Mouse (Mus musculus) gastrocnemius, postnatal 14 days (tissue): Measurements from ENCODE around the gene Irf5. TPM values are rescaled to one million over a fixed set of nuclear protein-coding genes. Genes with fewer than 3 reads are reported as not detected.
"Not testable (repeated sequence)": the region's sequence is repeated elsewhere in the genome, so short reads cannot be mapped to it uniquely, and the experiment has no call there.

Experiments
- DNase-seq: peaks from one replicate; pipeline ENCODE4 v3.0.0; 2021; ENCODE audit warnings: mixed read lengths
- intact Hi-C: fragments of 180-260 bp; cut with DNase I; formaldehyde crosslinking; loops from one replicate; pipeline ENCODE4 v1.15.1; 2025; ENCODE audit warnings: low total_unique reads
- total RNA-seq, 2 experiments: library from RNA; stranded (reverse); gene quantifications; 2 replicates each; pipeline ENCODE4 v1.2.3; 2021

Gene Irf5
- total RNA-seq, 2 experiments from 2014 or later, result 1.0 to 1.8 TPM

- no peak for DNase-seq
- intact Hi-C loops, result no loop called here
These were observed 2.4 kb upstream of the Irf5 start for GRCm38 (mm10) chr6:29524034-29524489.

GRCm38 (mm10) chr6:29525256-29525655 is 1.2 kb upstream of the Irf5 start:
- DNase-seq, result no peak
- intact Hi-C loops, result no loop called here

- DNase-seq, result no peak
- intact Hi-C loops, result no loop called here
These were observed 1.1 kb downstream of the Irf5 start for GRCm38 (mm10) chr6:29527361-29528164.

- DNase-seq, result no peak
- intact Hi-C loops, result no loop called here
These were observed 1.7 kb downstream of the Irf5 start for GRCm38 (mm10) chr6:29528165-29528505.

- intact Hi-C loops, result no loop called here
- no peak for DNase-seq
These were observed 2.4 kb downstream of the Irf5 start for GRCm38 (mm10) chr6:29528561-29529443.

GRCm38 (mm10) chr6:29529444-29529820 is 3.0 kb downstream of the Irf5 start:
- no peak for DNase-seq
- intact Hi-C loops, result no loop called here

- DNase-seq, result no peak
- intact Hi-C loops, result no loop called here
These were observed 3.6 kb downstream of the Irf5 start for GRCm38 (mm10) chr6:29530050-29530449.

- no peak for DNase-seq
- intact Hi-C loops, result no loop called here
These were observed 8.9 kb downstream of the Irf5 start for GRCm38 (mm10) chr6:29535316-29535715.

- no peak for DNase-seq
- intact Hi-C loops, result no loop called here
These were observed 10.3 kb downstream of the Irf5 start for GRCm38 (mm10) chr6:29536651-29537193.

GRCm38 (mm10) chr6:29537221-29537620 is 10.8 kb downstream of the Irf5 start:
- DNase-seq, result no peak
- intact Hi-C loops, result no loop called here

- no peak for DNase-seq
These were observed 13.1 kb downstream of the Irf5 start for GRCm38 (mm10) chr6:29539502-29539901.

GRCm38 (mm10) chr6:29540223-29540622 is 13.8 kb downstream of the Irf5 start:
- DNase-seq, result no peak
- intact Hi-C loops, result no loop called here

More at GRCm38 (mm10) chr6:29539502-29539901, 13.1 kb downstream of the Irf5 start:
- intact Hi-C loops, result no loop called here

GRCm38 (mm10) chr6:29540956-29541355 is 14.5 kb downstream of the Irf5 start:
- intact Hi-C loops, result no loop called here
- no peak for DNase-seq

GRCm38 (mm10) chr6:29545611-29546010 is 19.2 kb downstream of the Irf5 start:
- DNase-seq, result no peak
- intact Hi-C loops, result no loop called here

GRCm38 (mm10) chr6:29547582-29547981 is 21.2 kb downstream of the Irf5 start:
- no peak for DNase-seq
- intact Hi-C loops, result no loop called here

- no peak for DNase-seq
- intact Hi-C loops, result no loop called here
These were observed 21.7 kb downstream of the Irf5 start for GRCm38 (mm10) chr6:29548086-29548485.

GRCm38 (mm10) chr6:29552526-29552925 is 26.1 kb downstream of the Irf5 start:
- intact Hi-C loops, result no loop called here

GRCm38 (mm10) chr6:29557112-29557511 is 30.7 kb downstream of the Irf5 start:
- DNase-seq, result no peak
- intact Hi-C loops, result no loop called here

More at GRCm38 (mm10) chr6:29552526-29552925, 26.1 kb downstream of the Irf5 start:
- DNase-seq, result no peak

- intact Hi-C loops, DNase-seq: not testable (repeated sequence)
These were observed 50.0 kb downstream of the Irf5 start for GRCm38 (mm10) chr6:29576388-29576787.

- DNase-seq, result no peak
- intact Hi-C loops, result no loop called here
These were observed 54.3 kb downstream of the Irf5 start for GRCm38 (mm10) chr6:29580770-29581169.
